Mouse (Mus musculus) left cerebral cortex, adult 2 months (tissue): Measurements from ENCODE around the gene Lsm12. TPM values are rescaled to one million over a fixed set of nuclear protein-coding genes. Genes with fewer than 3 reads are reported as not detected.

Experiments
- DNase-seq, 2 experiments: peaks; one replicate each; pipeline ENCODE4 v3.0.0; 2021 to 2022; ENCODE audit warnings: low spot score in 2 of 2, mixed read lengths in 1 of 2; ENCODE audit errors: extremely low spot score in 1 of 2
- H3K27ac ChIP-seq: fragments of 200-600 bp; 2 replicates; pipeline ENCODE4 v1.8.1; 2022
- H3K4me3 ChIP-seq: fragments of 200-600 bp; 2 replicates; pipeline ENCODE4 v1.8.1; 2022
- CTCF ChIP-seq: fragments of 200-600 bp; IDR thresholded peaks from 2 replicates; pipeline ENCODE4 v1.8.1; 2022; ENCODE audit warnings: antibody characterized with exemption, mild to moderate bottlenecking, moderate library complexity
- intact Hi-C: fragments of 180-260 bp; cut with DNase I; formaldehyde crosslinking; loops from one replicate; pipeline ENCODE4 v1.15.1; 2025
- total RNA-seq, 2 experiments: library from RNA; stranded (reverse); gene quantifications; 2 replicates each; pipeline ENCODE4 v1.2.3; 2021

Lsm12 gene
- total RNA-seq, 2 experiments from 2014 or later: 55.2 to 58.9 TPM

- H3K4me3 ChIP-seq: no peak overlapping the region
- no peak overlapping the region for H3K27ac ChIP-seq
- no peak for DNase-seq
- intact Hi-C loops: no loop called here
- TF ChIP-seq CTCF: peak; percentile 54
Observed at GRCm38 (mm10) chr11:102223166-102223565, 38.1 kb upstream of the Lsm12 start.

DNA sequence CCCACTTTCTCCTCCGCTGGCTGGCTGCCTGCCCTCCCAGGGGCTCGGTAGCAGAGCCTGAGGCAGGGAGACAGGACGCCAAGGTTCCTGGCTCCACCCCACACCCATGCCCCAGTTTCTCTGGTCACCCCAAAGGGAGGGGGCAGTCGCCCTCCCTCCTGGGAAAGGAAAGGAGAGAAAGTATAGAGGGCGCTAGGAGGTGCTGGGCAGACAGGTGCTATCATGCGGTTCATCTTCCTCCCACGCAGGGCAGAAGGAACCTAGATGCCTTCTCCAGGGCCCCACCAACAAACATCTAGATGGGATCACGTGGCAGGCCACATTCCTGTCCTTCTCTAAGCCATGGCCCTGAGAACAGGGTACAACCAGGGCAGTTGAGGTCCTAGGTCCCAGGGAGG, 36.9 kb upstream of the Lsm12 start:
- TF ChIP-seq CTCF: no peak
- H3K4me3 ChIP-seq: no peak overlapping the region
- peak overlapping the region; percentile 63; the same call in 1 of the 2 replicates for H3K27ac ChIP-seq
- intact Hi-C loops: no loop called here
- no peak for DNase-seq

GRCm38 (mm10) chr11:102221243-102221953, 36.3 kb upstream of the Lsm12 start:
- Histone ChIP-seq H3K4me3 (no peak overlapping the region), H3K27ac (peak overlapping the region; percentile 63; the same call in 1 of the 2 replicates)
- no peak for DNase-seq
- intact Hi-C loops: no loop called here
- no peak for TF ChIP-seq CTCF

GRCm38 (mm10) chr11:102220451-102220850, 35.4 kb upstream of the Lsm12 start:
- Histone ChIP-seq H3K27ac (peak overlapping the region; percentile 92; the same call in 1 of the 2 replicates), H3K4me3 (no peak overlapping the region)
- DNase-seq: no peak
- TF ChIP-seq CTCF: no peak
- intact Hi-C loops: no loop called here

GRCm38 (mm10) chr11:102219994-102220346, 34.9 kb upstream of the Lsm12 start:
- Histone ChIP-seq H3K27ac (peak overlapping the region; percentile 92), H3K4me3 (no peak overlapping the region)
- no peak for DNase-seq
- intact Hi-C loops: loop anchor here (2.0 kb wide), 1 partner anchor 31 kb away; the partner anchor contains the start of gene G6pc3
- no peak for TF ChIP-seq CTCF

- Histone ChIP-seq H3K4me3 (peak overlapping the region; percentile 52; the same call in 1 of the 2 replicates), H3K27ac (peak overlapping the region; percentile 92)
- DNase-seq: no peak
- intact Hi-C loops: loop anchor here (2.0 kb wide), 1 partner anchor 31 kb away; the partner anchor contains the start of gene G6pc3
- TF ChIP-seq CTCF: no peak
Observed at GRCm38 (mm10) chr11:102219247-102219993, 34.3 kb upstream of the Lsm12 start.

DNA sequence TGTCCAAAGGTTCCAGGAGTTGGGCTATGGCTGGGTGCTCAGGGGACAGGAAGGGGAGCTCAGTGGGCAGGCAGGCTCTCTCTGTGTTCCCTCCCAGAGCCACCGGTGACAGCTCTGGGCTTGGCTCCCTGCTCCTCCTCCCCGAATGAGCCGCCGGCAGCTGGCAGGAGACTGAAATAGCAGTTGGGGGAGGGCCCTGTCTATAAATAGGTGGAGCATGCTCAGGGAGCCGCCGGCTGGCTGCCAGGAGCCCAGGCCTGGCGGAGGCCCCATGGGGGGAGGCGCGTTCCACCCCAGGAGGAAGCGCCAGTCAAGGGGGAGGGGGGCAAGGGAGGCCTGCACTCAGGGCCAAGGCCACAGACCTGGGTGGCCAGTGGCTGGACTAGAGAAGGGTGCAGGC, 33.7 kb upstream of the Lsm12 start:
- H3K27ac ChIP-seq: peak overlapping the region; percentile 92
- DNase-seq: peak; percentile 94
- peak overlapping the region; percentile 52 for H3K4me3 ChIP-seq
- TF ChIP-seq CTCF: no peak
- intact Hi-C loops: loop anchor here (1.0 to 2.0 kb wide), 2 partner anchors 11 to 30 kb away; partner anchors contain the start of gene G6pc3

- peak overlapping the region; percentile 92 for H3K27ac ChIP-seq
- DNase-seq: no peak
Observed at GRCm38 (mm10) chr11:102217876-102218430, 32.9 kb upstream of the Lsm12 start.

DNA sequence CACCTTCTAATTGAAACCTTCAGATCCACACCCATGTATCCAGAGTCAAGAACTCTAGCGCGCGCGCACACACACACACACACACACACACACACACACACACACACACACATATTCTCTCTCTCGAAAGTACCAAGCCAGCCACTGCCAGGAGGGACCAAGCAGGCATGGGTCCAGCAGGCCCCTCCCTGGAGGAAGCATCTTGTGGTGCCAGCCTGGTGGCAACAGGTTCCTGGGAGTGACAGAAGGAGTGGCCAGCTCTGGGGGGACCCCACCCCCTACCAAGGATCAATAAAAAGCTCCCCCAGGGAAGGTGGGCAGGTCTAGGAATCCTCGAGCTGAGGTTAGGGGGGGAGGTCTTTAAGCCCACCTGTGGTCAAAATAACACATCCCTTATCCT, 32.3 kb upstream of the Lsm12 start:
- peak overlapping the region; percentile 52 for H3K4me3 ChIP-seq

More at GRCm38 (mm10) chr11:102217876-102218430, 32.9 kb upstream of the Lsm12 start:
- H3K4me3 ChIP-seq: peak overlapping the region; percentile 52
- TF ChIP-seq CTCF: no peak
- intact Hi-C loops: loop anchor here (1.0 to 2.0 kb wide), 2 partner anchors 11 to 29 kb away; partner anchors contain the start of gene G6pc3

GRCm38 (mm10) chr11:102216886-102217240, 31.8 kb upstream of the Lsm12 start:
- intact Hi-C loops: loop anchor here (1.0 kb wide), 1 partner anchor 28 kb away; no protein-coding TSS in a partner anchor
- Histone ChIP-seq H3K4me3 (peak overlapping the region; percentile 52), H3K27ac (peak overlapping the region; percentile 60)
- no peak for TF ChIP-seq CTCF
- DNase-seq: no peak

More for the DNA sequence above, 32.3 kb upstream of the Lsm12 start:
- no peak for DNase-seq
- intact Hi-C loops: no loop called here
- no peak for TF ChIP-seq CTCF
- peak overlapping the region; percentile 92 for H3K27ac ChIP-seq

DNA sequence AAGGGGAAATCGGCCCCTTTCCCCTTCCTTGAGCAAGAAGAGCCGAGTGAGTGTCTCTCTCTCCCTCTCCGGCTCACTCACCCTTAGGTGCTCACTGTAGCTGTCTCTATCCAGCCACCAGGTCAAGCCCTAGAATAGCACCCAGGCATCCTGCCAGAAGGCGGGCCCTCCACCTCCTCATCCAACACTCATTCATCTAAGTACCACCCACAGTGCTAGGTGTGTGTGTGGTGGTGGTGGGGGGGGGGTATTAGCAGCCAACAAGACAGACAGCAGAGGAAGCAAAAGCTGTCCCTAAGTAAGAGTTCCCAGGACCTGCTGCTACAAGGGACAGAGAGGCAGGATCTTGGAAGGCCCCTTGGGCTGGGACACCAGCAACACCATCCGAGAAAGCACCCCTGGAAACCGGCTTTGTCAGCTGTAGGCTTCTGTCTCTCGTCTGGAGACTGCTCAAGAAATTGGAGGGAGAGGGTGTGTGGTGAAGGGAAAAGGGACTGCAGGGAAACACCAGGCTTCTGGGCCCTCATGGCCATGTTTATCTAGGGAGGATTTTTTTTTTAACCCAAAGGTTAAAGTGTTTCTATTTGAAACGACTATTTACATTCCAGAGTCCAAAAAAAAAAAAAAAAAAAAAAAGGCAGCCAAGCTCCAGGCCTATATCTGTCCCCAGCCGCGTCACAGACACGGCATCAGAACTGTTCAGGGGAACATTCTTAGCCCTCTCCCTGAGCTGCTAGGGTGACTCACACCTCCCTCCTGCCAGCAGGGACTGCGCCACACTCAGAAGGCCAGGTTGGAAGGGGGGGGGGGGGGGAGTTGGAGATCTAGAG, 31.2 kb upstream of the Lsm12 start:
- DNase-seq: no peak
- intact Hi-C loops: loop anchor here (1.0 kb wide), 1 partner anchor 29 kb away; no protein-coding TSS in a partner anchor
- H3K4me3 ChIP-seq: peak overlapping the region; percentile 23; the same call in 1 of the 2 replicates
- no peak for TF ChIP-seq CTCF
- peak overlapping the region; percentile 71 for H3K27ac ChIP-seq
